Mouse (Mus musculus): ENCODE measurements around the gene S1pr4.

- TF ChIP-seq MAX (IDR thresholded peaks at IDR 0.05; ENCODE audit: low read depth), result no peak
- no peak for TF ChIP-seq POLR2A (IDR thresholded peaks at IDR 0.05; ENCODE audit: insufficient read length, low read depth)
- TF ChIP-seq TCF12 (IDR thresholded peaks at IDR 0.05; ENCODE audit: insufficient read depth, poor library complexity, severe bottlenecking), result no peak
- TF ChIP-seq REST (IDR thresholded peaks at IDR 0.05; ENCODE audit: insufficient read depth, insufficient read length), result no peak
Observed at GRCm38 (mm10) chr10:81461673-81462414, 38.1 kb downstream of the S1pr4 start.

Data from myocyte (in vitro differentiated cells).